In genomic region chr3:145666383-145666782, GRCm38 (mm10) we compare ENCODE assay signal across 23 mouse cellular contexts. TPM values are rescaled to one million over a fixed set of nuclear protein-coding genes. Genes with fewer than 3 reads are reported as not detected.
"Had no signal": no experiment of that assay in that cellular context is flagged by ENCODE, and none has a peak within 500 bp of the region (broad histone marks: within the 10 kb centered on the region; RNA-seq: fewer than 3 reads in every experiment).

No protein-coding gene starts in this region.

- H3K27me3 ChIP-seq: heart, embryonic 12.5 days; hindbrain, embryonic 12.5 days; intestine, embryonic 15.5 days; limb, embryonic 12.5 days; liver, embryonic 12.5 days had no signal

- H3K36me3 ChIP-seq: heart, embryonic 12.5 days; hindbrain, embryonic 10.5 days; hindbrain, embryonic 12.5 days; intestine, embryonic 15.5 days; limb, embryonic 10.5 days; limb, embryonic 12.5 days; liver, embryonic 12.5 days had no signal

- DNase-seq: gastrocnemius, adult 2 months; gastrocnemius, postnatal 10 days; gastrocnemius, postnatal 25 days; heart, adult 18-20 months; heart, postnatal 10 days; heart, postnatal 4 days; kidney, adult 18-20 months; kidney, adult 8-10 months; kidney, postnatal 10 days; kidney, postnatal 25 days; kidney, postnatal 4 days had no signal

- H3K4me2 ChIP-seq: heart, embryonic 12.5 days; hindbrain, embryonic 12.5 days; hindbrain, embryonic 14.5 days; intestine, embryonic 15.5 days; limb, embryonic 12.5 days; liver, embryonic 12.5 days had no signal

- H3K4me3 ChIP-seq: gastrocnemius, adult 2 months; heart, embryonic 10.5 days; heart, embryonic 12.5 days; hindbrain, embryonic 10.5 days; hindbrain, embryonic 12.5 days; intestine, embryonic 15.5 days; layer of hippocampus, adult 2 months; left cerebral cortex, adult 2 months; limb, embryonic 10.5 days; limb, embryonic 12.5 days; liver, embryonic 12.5 days had no signal

RNA-seq across cellular contexts. Expression of gene Ccn1, which starts 16.6 kb away (rescaled TPM):
- polyA plus RNA-seq: inflammation-experienced regulatory T-cells, adult 6 months had no signal
